8 mouse cellular contexts compared by ENCODE assay signal in the genomic region with DNA sequence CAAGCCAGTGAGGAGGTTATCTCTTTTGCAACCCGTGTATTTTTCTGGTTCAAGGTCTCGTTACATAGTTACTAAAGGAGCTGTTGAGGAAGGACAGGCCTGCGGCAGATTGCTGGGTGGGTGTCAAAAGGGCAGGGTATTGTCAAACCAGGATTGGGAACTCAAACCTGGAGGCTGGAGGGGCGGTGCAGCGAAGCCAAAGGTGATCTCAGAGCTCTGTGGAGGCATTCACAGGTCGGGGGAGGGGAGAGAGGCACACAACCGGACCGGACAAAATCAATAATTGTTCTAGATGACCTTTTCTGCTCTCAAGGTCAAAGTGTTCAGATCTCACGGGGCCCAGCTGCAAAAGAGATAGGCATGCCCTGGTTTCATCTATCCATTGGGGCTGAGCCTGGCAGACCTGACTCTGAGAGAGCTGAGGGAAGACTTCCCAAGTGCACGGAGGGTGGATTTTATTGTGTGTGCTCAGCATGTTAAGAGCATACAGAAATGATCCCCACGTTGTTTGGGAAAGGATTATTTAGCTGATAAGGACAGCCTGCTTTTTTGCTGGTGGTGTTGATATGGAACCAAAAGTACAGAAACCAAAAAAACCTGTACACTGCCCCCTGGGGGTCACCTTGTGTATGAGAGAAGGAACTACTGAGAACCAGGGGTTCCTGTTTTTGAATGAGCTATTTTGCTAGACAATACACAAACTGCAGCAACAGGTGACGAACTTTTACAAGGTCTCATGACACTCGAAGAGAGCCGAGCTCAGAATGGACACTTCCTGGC. TPM values are rescaled to one million over a fixed set of nuclear protein-coding genes. Genes with fewer than 3 reads are reported as not detected.
DNase-seq lines count a peak whose midpoint lies in the region; ATAC-seq and TF ChIP-seq lines count a peak whose summit lies in the region.

No protein-coding gene starts in this region.

- peaks cover 28% of the 10 kb centered on the region for H3K4me1 ChIP-seq in kidney, embryonic 16.5 days (ENCODE audit: insufficient read depth, low read length)
- 0 out of 2 replicates have a peak, but pooled peaks cover 7% of the 10 kb centered on the region for H3K4me1 ChIP-seq in intestine, postnatal 0 days (replicated peaks; ENCODE audit: control insufficient read depth, insufficient read depth, low read length)
- peaks cover 14% of the 10 kb centered on the region; the same call in 1 of the 2 replicates for H3K4me1 ChIP-seq in liver, embryonic 13.5 days (replicated peaks)

- no peaks in the 10 kb centered on the region for H3K9me3 ChIP-seq in kidney, embryonic 16.5 days (ENCODE audit: low read length)
- H3K9me3 ChIP-seq in intestine, postnatal 0 days (ENCODE audit: control insufficient read depth), result no peaks in the 10 kb centered on the region
- H3K9me3 ChIP-seq in liver, embryonic 13.5 days (replicated peaks), result no peaks in the 10 kb centered on the region

- TF ChIP-seq CTCF in intestine, postnatal 0 days (IDR thresholded peaks at IDR 0.05; ENCODE audit: low read depth), result peak; percentile 69

- H3K4me2 ChIP-seq in kidney, embryonic 16.5 days (replicated peaks; ENCODE audit: low read depth, low read length), result no peak overlapping the region
- peak overlapping the region; percentile 83; the same call in 1 of the 2 replicates for H3K4me2 ChIP-seq in intestine, postnatal 0 days (replicated peaks; ENCODE audit: low read depth)
- H3K4me2 ChIP-seq in liver, embryonic 13.5 days, result no peak overlapping the region

- H3K36me3 ChIP-seq in kidney, embryonic 16.5 days (ENCODE audit: insufficient read depth, low read length), result no peaks in the 10 kb centered on the region
- no peaks in the 10 kb centered on the region for H3K36me3 ChIP-seq in intestine, postnatal 0 days (ENCODE audit: control insufficient read depth, insufficient read depth)
- H3K36me3 ChIP-seq in liver, embryonic 13.5 days, result no peaks in the 10 kb centered on the region

- no peak for ATAC-seq in kidney, embryonic 16.5 days (ENCODE audit: low FRiP score, low TSS enrichment)
- 0 out of 2 replicates have a peak, but pooled peaks have one; percentile 34 for ATAC-seq in intestine, postnatal 0 days
- ATAC-seq in liver, embryonic 13.5 days (ENCODE audit: low read depth), result peak; percentile 66

- peaks cover 36% of the 10 kb centered on the region for H3K27me3 ChIP-seq in kidney, embryonic 16.5 days (ENCODE audit: insufficient read depth, low read length)
- peaks cover 32% of the 10 kb centered on the region for H3K27me3 ChIP-seq in intestine, postnatal 0 days (replicated peaks; ENCODE audit: control insufficient read depth, insufficient read depth, low read length)
- peaks cover 49% of the 10 kb centered on the region for H3K27me3 ChIP-seq in liver, embryonic 13.5 days

- WGBS in kidney, embryonic 16.5 days, result 37% methylated on average over 14 of the region's 14 CpGs
- WGBS in intestine, postnatal 0 days, result 30% methylated on average over 14 of the region's 14 CpGs
- WGBS in liver, embryonic 13.5 days (ENCODE audit: insufficient replicate concordance), result 40% methylated on average over 14 of the region's 14 CpGs

- no peak overlapping the region for H3K4me3 ChIP-seq in kidney, embryonic 16.5 days (ENCODE audit: low read length)
- 0 out of 2 replicates have a peak overlapping the region, but pooled peaks have one; percentile 2 for H3K4me3 ChIP-seq in intestine, postnatal 0 days (ENCODE audit: low read depth, low read length)
- no peak overlapping the region for H3K4me3 ChIP-seq in liver, embryonic 13.5 days (replicated peaks)

- H3K27ac ChIP-seq in kidney, embryonic 16.5 days (ENCODE audit: low read length), result no peak overlapping the region
- H3K27ac ChIP-seq in intestine, postnatal 0 days (ENCODE audit: low read depth, low read length), result no peak overlapping the region
- H3K27ac ChIP-seq in liver, embryonic 13.5 days, result peak overlapping the region; percentile 58

- peak; percentile 69 for DNase-seq in kidney, adult 18-20 months
- DNase-seq in adrenal gland, adult 18-20 months (ENCODE audit: low spot score in 2 of 2), result peak; percentile 52 to 55
- DNase-seq in embryo, embryonic 9.5 days (ENCODE audit: extremely low spot score), result peak; percentile 61
- peak; percentile 34 for DNase-seq in liver, embryonic 13.5 days
- DNase-seq in right cerebral cortex, adult 18-20 months, result peak; percentile 43
- DNase-seq in thymus, postnatal 4 days, result peak; percentile 93

- no peak overlapping the region for H3K9ac ChIP-seq in kidney, embryonic 16.5 days (replicated peaks; ENCODE audit: low read length)
- H3K9ac ChIP-seq in intestine, postnatal 0 days (ENCODE audit: low read depth, low read length), result no peak overlapping the region
- H3K9ac ChIP-seq in liver, embryonic 13.5 days, result no peak overlapping the region

RNA-seq across cellular contexts. Expression of gene Sstr2, which starts 1.8 kb away (rescaled TPM):
- polyA plus RNA-seq in kidney, embryonic 16.5 days (2015; fragmentation: Nextera tagmentation; extraction: Ambion mirVana), result 0.36 and 0.47 TPM in 2 replicates
- total RNA-seq in adrenal gland, adult 18-20 months (2021), result 1 to 10 TPM; 2.4 to 7.0 TPM
- polyA plus RNA-seq in intestine, postnatal 0 days (2015; fragmentation: Nextera tagmentation; extraction: Ambion mirVana), result 0.99 and 1.0 TPM in 2 replicates
- 2.7 and 2.9 TPM in 2 replicates for polyA plus RNA-seq in liver, embryonic 13.5 days (2015; fragmentation: Nextera tagmentation; extraction: Ambion mirVana)

RNA-seq across cellular contexts. Expression of gene Cog1, which starts 31.6 kb away (rescaled TPM):
- 25.1 and 28.2 TPM in 2 replicates for polyA plus RNA-seq in kidney, embryonic 16.5 days (2015; fragmentation: Nextera tagmentation; extraction: Ambion mirVana)
- 10 to 100 TPM; 36.5 to 44.0 TPM for total RNA-seq in adrenal gland, adult 18-20 months (2021)
- polyA plus RNA-seq in intestine, postnatal 0 days (2015; fragmentation: Nextera tagmentation; extraction: Ambion mirVana), result 19.6 and 20.9 TPM in 2 replicates
- polyA plus RNA-seq in liver, embryonic 13.5 days (2015; fragmentation: Nextera tagmentation; extraction: Ambion mirVana), result 12.3 and 14.3 TPM in 2 replicates

RNA-seq across cellular contexts. Expression of gene Slc39a11, which starts 32.6 kb away (rescaled TPM):
- 23.5 and 25.4 TPM in 2 replicates for polyA plus RNA-seq in kidney, embryonic 16.5 days (2015; fragmentation: Nextera tagmentation; extraction: Ambion mirVana)
- total RNA-seq in adrenal gland, adult 18-20 months (2021), result 10 to 100 TPM; 23.1 to 29.1 TPM
- 50.7 and 54.7 TPM in 2 replicates for polyA plus RNA-seq in intestine, postnatal 0 days (2015; fragmentation: Nextera tagmentation; extraction: Ambion mirVana)
- polyA plus RNA-seq in liver, embryonic 13.5 days (2015; fragmentation: Nextera tagmentation; extraction: Ambion mirVana), result 15.0 and 16.3 TPM in 2 replicates

Comparison
In these comparisons a context has a peak if more than half of its experiments do, and no peak if none do; other contexts are left out.
1. DNase-seq: peak in every context shown above with its lines; median percentile 93 in thymus, postnatal 4 days; 69 in kidney, adult 18-20 months; 61 in embryo, embryonic 9.5 days; 54 in adrenal gland, adult 18-20 months; 43 in right cerebral cortex, adult 18-20 months; 34 in liver, embryonic 13.5 days.